Mouse (Mus musculus): ENCODE results near the gene Cmklr1.

DNA sequence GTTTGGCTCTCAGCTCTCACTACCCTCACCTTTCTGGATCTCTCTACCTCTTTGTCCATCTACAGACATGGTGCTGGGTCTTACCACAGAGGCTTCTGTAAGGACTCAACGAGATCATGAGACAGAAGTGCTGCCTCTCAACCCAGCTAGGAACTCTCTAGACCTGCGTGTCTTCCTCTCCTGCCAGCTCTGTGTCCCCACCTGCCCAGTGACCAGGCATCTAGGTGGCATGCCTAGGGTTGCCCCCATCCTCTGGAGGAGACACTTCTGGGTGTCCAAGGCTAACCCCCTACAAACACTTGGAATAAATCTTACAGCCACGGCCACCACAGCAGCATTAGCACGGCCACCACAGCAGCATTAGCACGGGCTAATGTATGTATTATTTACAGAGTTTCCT lies 40.3 kb downstream of the Cmklr1 start:
- TF ChIP-seq POLR2A (IDR thresholded peaks at IDR 0.05; ENCODE audit: control insufficient read depth, extremely low read depth, insufficient read depth, low read length, poor library complexity), result no peak
- TF ChIP-seq CTCF (IDR thresholded peaks at IDR 0.05; ENCODE audit: borderline replicate concordance, control insufficient read depth, extremely low read depth, insufficient read depth, low read length, poor library complexity), result no peak
